Mouse (Mus musculus): ENCODE data around the gene Map4. TPM values are rescaled to one million over a fixed set of nuclear protein-coding genes. Genes with fewer than 3 reads are reported as not detected.

Gene Map4
- 62.0 and 65.2 TPM in 2 replicates for polyA plus RNA-seq (2014; fragmentation: Nextera tagmentation; extraction: Ambion mirVana)

GRCm38 (mm10) chr9:109931257-109932171, at the start of gene Map4:
TSS of gene Map4 (plus strand) at chr9:109931460.
- Histone ChIP-seq H3K36me3 (ENCODE audit: control insufficient read depth, insufficient read depth, low read length) (no peaks in the 10 kb centered on the region), H3K4me3 (ENCODE audit: low read depth, low read length) (peak within 1 kb of the TSS; percentile 86), H3K4me1 (ENCODE audit: control insufficient read depth, insufficient read depth, low read length) (peaks cover 6% of the 10 kb centered on the region; the same call in 1 of the 2 replicates), H3K9ac (replicated peaks; ENCODE audit: low read depth, low read length) (peak within 1 kb of the TSS; percentile 79), H3K27ac (ENCODE audit: low read length) (peak within 1 kb of the TSS; percentile 95), H3K27me3 (ENCODE audit: control insufficient read depth, insufficient read depth, low read length) (no peaks in the 10 kb centered on the region), H3K4me2 (replicated peaks; ENCODE audit: low read depth, low read length) (peak within 1 kb of the TSS; percentile 64), H3K9me3 (ENCODE audit: control insufficient read depth, low read depth, low read length) (no peaks in the 10 kb centered on the region)
- WGBS, result under 1% methylated on average over 86 of the region's 94 CpGs
- peak; percentile 98 for ATAC-seq (ENCODE audit: insufficient number of reproducible peaks, insufficient read depth, low FRiP score, low read depth)

- Histone ChIP-seq H3K9me3 (ENCODE audit: control insufficient read depth, low read depth, low read length) (no peaks in the 10 kb centered on the region), H3K27ac (ENCODE audit: low read length) (no peak overlapping the region), H3K4me1 (ENCODE audit: control insufficient read depth, insufficient read depth, low read length) (no peaks in the 10 kb centered on the region), H3K9ac (replicated peaks; ENCODE audit: low read depth, low read length) (no peak overlapping the region), H3K27me3 (ENCODE audit: control insufficient read depth, insufficient read depth, low read length) (no peaks in the 10 kb centered on the region), H3K4me2 (replicated peaks; ENCODE audit: low read depth, low read length) (no peak overlapping the region), H3K36me3 (ENCODE audit: control insufficient read depth, insufficient read depth, low read length) (peaks cover 94% of the 10 kb centered on the region), H3K4me3 (ENCODE audit: low read depth, low read length) (no peak overlapping the region)
- no peak for ATAC-seq (ENCODE audit: insufficient number of reproducible peaks, insufficient read depth, low FRiP score, low read depth)
- WGBS, result 86% methylated on average over 4 of the region's 4 CpGs
Observed at GRCm38 (mm10) chr9:109886259-109886658, 45.0 kb upstream of the Map4 start.

GRCm38 (mm10) chr9:109887321-109887720, 43.9 kb upstream of the Map4 start:
- Histone ChIP-seq H3K9ac (replicated peaks; ENCODE audit: low read depth, low read length) (no peak overlapping the region), H3K27ac (ENCODE audit: low read length) (no peak overlapping the region), H3K27me3 (ENCODE audit: control insufficient read depth, insufficient read depth, low read length) (no peaks in the 10 kb centered on the region), H3K4me1 (ENCODE audit: control insufficient read depth, insufficient read depth, low read length) (no peaks in the 10 kb centered on the region), H3K4me2 (replicated peaks; ENCODE audit: low read depth, low read length) (no peak overlapping the region), H3K9me3 (ENCODE audit: control insufficient read depth, low read depth, low read length) (no peaks in the 10 kb centered on the region), H3K4me3 (ENCODE audit: low read depth, low read length) (no peak overlapping the region), H3K36me3 (ENCODE audit: control insufficient read depth, insufficient read depth, low read length) (peaks cover 96% of the 10 kb centered on the region)
- 93% methylated on average over 5 of the region's 5 CpGs for WGBS
- no peak for ATAC-seq (ENCODE audit: insufficient number of reproducible peaks, insufficient read depth, low FRiP score, low read depth)

GRCm38 (mm10) chr9:109891501-109891900, 39.8 kb upstream of the Map4 start:
- H3K27ac ChIP-seq (ENCODE audit: low read length), result no peak overlapping the region
- H3K27me3 ChIP-seq (ENCODE audit: control insufficient read depth, insufficient read depth, low read length), result no peaks in the 10 kb centered on the region
- H3K9me3 ChIP-seq (ENCODE audit: control insufficient read depth, low read depth, low read length), result no peaks in the 10 kb centered on the region
- no peak overlapping the region for H3K4me2 ChIP-seq (replicated peaks; ENCODE audit: low read depth, low read length)
- H3K4me1 ChIP-seq (ENCODE audit: control insufficient read depth, insufficient read depth, low read length), result no peaks in the 10 kb centered on the region; the same call in 1 of the 2 replicates
- H3K4me3 ChIP-seq (ENCODE audit: low read depth, low read length), result no peak overlapping the region
- 92% methylated on average over 8 of the region's 8 CpGs for WGBS
- no peak overlapping the region for H3K9ac ChIP-seq (replicated peaks; ENCODE audit: low read depth, low read length)
- ATAC-seq (ENCODE audit: insufficient number of reproducible peaks, insufficient read depth, low FRiP score, low read depth), result no peak
- peaks cover 82% of the 10 kb centered on the region for H3K36me3 ChIP-seq (ENCODE audit: control insufficient read depth, insufficient read depth, low read length)

- Histone ChIP-seq H3K4me2 (replicated peaks; ENCODE audit: low read depth, low read length) (no peak overlapping the region), H3K9me3 (ENCODE audit: control insufficient read depth, low read depth, low read length) (no peaks in the 10 kb centered on the region), H3K36me3 (ENCODE audit: control insufficient read depth, insufficient read depth, low read length) (peaks cover 73% of the 10 kb centered on the region), H3K27me3 (ENCODE audit: control insufficient read depth, insufficient read depth, low read length) (no peaks in the 10 kb centered on the region), H3K4me1 (ENCODE audit: control insufficient read depth, insufficient read depth, low read length) (no peaks in the 10 kb centered on the region; the same call in 1 of the 2 replicates), H3K9ac (replicated peaks; ENCODE audit: low read depth, low read length) (no peak overlapping the region), H3K27ac (ENCODE audit: low read length) (no peak overlapping the region), H3K4me3 (ENCODE audit: low read depth, low read length) (no peak overlapping the region)
- no peak for ATAC-seq (ENCODE audit: insufficient number of reproducible peaks, insufficient read depth, low FRiP score, low read depth)
- 56% methylated on average over 5 of the region's 5 CpGs for WGBS
Observed at GRCm38 (mm10) chr9:109892651-109893250, 38.5 kb upstream of the Map4 start.

- Histone ChIP-seq H3K4me2 (replicated peaks; ENCODE audit: low read depth, low read length) (no peak overlapping the region), H3K27me3 (ENCODE audit: control insufficient read depth, insufficient read depth, low read length) (no peaks in the 10 kb centered on the region), H3K9ac (replicated peaks; ENCODE audit: low read depth, low read length) (no peak overlapping the region), H3K9me3 (ENCODE audit: control insufficient read depth, low read depth, low read length) (no peaks in the 10 kb centered on the region), H3K27ac (ENCODE audit: low read length) (peak overlapping the region; percentile 10; the same call in 1 of the 2 replicates), H3K4me1 (ENCODE audit: control insufficient read depth, insufficient read depth, low read length) (peaks cover 1% of the 10 kb centered on the region; the same call in 1 of the 2 replicates), H3K4me3 (ENCODE audit: low read depth, low read length) (no peak overlapping the region), H3K36me3 (ENCODE audit: control insufficient read depth, insufficient read depth, low read length) (peaks cover 55% of the 10 kb centered on the region)
- peak; percentile 73 for ATAC-seq (ENCODE audit: insufficient number of reproducible peaks, insufficient read depth, low FRiP score, low read depth)
- 19% methylated on average over 6 of the region's 6 CpGs for WGBS
Observed at GRCm38 (mm10) chr9:109894413-109895090, 36.7 kb upstream of the Map4 start.

GRCm38 (mm10) chr9:109895593-109895992, 35.7 kb upstream of the Map4 start:
- ATAC-seq (ENCODE audit: insufficient number of reproducible peaks, insufficient read depth, low FRiP score, low read depth), result no peak
- WGBS, result 76% methylated on average over 6 of the region's 6 CpGs
- Histone ChIP-seq H3K4me3 (ENCODE audit: low read depth, low read length) (no peak overlapping the region), H3K27ac (ENCODE audit: low read length) (no peak overlapping the region), H3K9me3 (ENCODE audit: control insufficient read depth, low read depth, low read length) (no peaks in the 10 kb centered on the region), H3K36me3 (ENCODE audit: control insufficient read depth, insufficient read depth, low read length) (peaks cover 45% of the 10 kb centered on the region), H3K27me3 (ENCODE audit: control insufficient read depth, insufficient read depth, low read length) (no peaks in the 10 kb centered on the region), H3K9ac (replicated peaks; ENCODE audit: low read depth, low read length) (no peak overlapping the region), H3K4me2 (replicated peaks; ENCODE audit: low read depth, low read length) (no peak overlapping the region), H3K4me1 (ENCODE audit: control insufficient read depth, insufficient read depth, low read length) (peaks cover 3% of the 10 kb centered on the region; the same call in 1 of the 2 replicates)
